Mouse (Mus musculus): Measurements from ENCODE around the gene Thrap3.

DNA sequence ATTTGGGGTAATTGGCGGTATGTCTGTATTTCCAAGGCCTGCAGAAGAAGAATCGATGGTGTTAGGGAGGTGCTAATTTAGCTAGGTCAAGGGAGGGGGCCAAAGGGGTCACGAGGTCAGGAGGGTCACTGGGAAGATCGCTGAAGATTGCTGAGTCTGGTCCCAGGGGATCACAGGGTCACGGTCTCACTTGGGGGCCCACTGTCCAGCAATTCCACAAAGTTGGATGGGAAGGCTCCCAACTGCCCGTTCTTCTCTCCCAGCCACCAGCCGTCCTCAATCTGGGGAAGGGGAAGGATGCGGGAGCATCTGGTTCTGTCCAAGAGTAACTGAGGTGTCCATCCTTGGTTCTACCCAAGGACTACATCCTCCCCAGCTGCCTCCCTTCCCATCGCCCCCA is 40.6 kb downstream of the Thrap3 start:
- TF ChIP-seq CTCF (IDR thresholded peaks at IDR 0.05; ENCODE audit: borderline replicate concordance, extremely low read depth, insufficient read depth, insufficient read length): no peak
- TF ChIP-seq POLR2A (IDR thresholded peaks at IDR 0.05; ENCODE audit: borderline replicate concordance, extremely low read depth, insufficient read depth, insufficient read length, poor library complexity, severe bottlenecking): no peak
